Mouse (Mus musculus): ENCODE data around the gene Kif9. TPM values are rescaled to one million over a fixed set of nuclear protein-coding genes. Genes with fewer than 3 reads are reported as not detected.

The Kif9 gene
- total RNA-seq, 1 experiment from 2014 or later = 5.1 TPM

- no peak for ATAC-seq (ENCODE audit: extremely low read depth, insufficient number of reproducible peaks, low FRiP score, poor library complexity, severe bottlenecking)
Observed at GRCm38 (mm10) chr9:110488841-110489240, 12.1 kb downstream of the Kif9 start.

GRCm38 (mm10) chr9:110490913-110491312 lies 14.2 kb downstream of the Kif9 start:
- ATAC-seq (ENCODE audit: extremely low read depth, insufficient number of reproducible peaks, low FRiP score, poor library complexity, severe bottlenecking) = no peak

- peak; percentile 71 for ATAC-seq (ENCODE audit: extremely low read depth, insufficient number of reproducible peaks, low FRiP score, poor library complexity, severe bottlenecking)
Observed at GRCm38 (mm10) chr9:110525737-110526136, 49.0 kb downstream of the Kif9 start.

- no peak for ATAC-seq (ENCODE audit: extremely low read depth, insufficient number of reproducible peaks, low FRiP score, poor library complexity, severe bottlenecking)
Observed at GRCm38 (mm10) chr9:110529002-110529737, 52.4 kb downstream of the Kif9 start.

- no peak for ATAC-seq (ENCODE audit: extremely low read depth, insufficient number of reproducible peaks, low FRiP score, poor library complexity, severe bottlenecking)
Observed at GRCm38 (mm10) chr9:110530650-110531049, 53.9 kb downstream of the Kif9 start.

- no peak for ATAC-seq (ENCODE audit: extremely low read depth, insufficient number of reproducible peaks, low FRiP score, poor library complexity, severe bottlenecking)
Observed at GRCm38 (mm10) chr9:110531151-110531791, 54.5 kb downstream of the Kif9 start.

GRCm38 (mm10) chr9:110531914-110532489 lies 55.2 kb downstream of the Kif9 start:
- ATAC-seq (ENCODE audit: extremely low read depth, insufficient number of reproducible peaks, low FRiP score, poor library complexity, severe bottlenecking) = peak; percentile 92

- ATAC-seq (ENCODE audit: extremely low read depth, insufficient number of reproducible peaks, low FRiP score, poor library complexity, severe bottlenecking) = peak; percentile 17; the same call in 1 of the 2 replicates
Observed at GRCm38 (mm10) chr9:110532538-110533291, 56.0 kb downstream of the Kif9 start, which contains the start of gene Setd2. Gene Setd2, plus strand, starts transcription at chr9:110532597.

- no peak for ATAC-seq (ENCODE audit: extremely low read depth, insufficient number of reproducible peaks, low FRiP score, poor library complexity, severe bottlenecking)
Observed at GRCm38 (mm10) chr9:110533645-110534044, 56.9 kb downstream of the Kif9 start.

GRCm38 (mm10) chr9:110535114-110535513 lies 58.4 kb downstream of the Kif9 start:
- no peak for ATAC-seq (ENCODE audit: extremely low read depth, insufficient number of reproducible peaks, low FRiP score, poor library complexity, severe bottlenecking)

GRCm38 (mm10) chr9:110536636-110537035 lies 59.9 kb downstream of the Kif9 start:
- ATAC-seq (ENCODE audit: extremely low read depth, insufficient number of reproducible peaks, low FRiP score, poor library complexity, severe bottlenecking) = no peak

GRCm38 (mm10) chr9:110538511-110538910 lies 61.8 kb downstream of the Kif9 start:
- no peak for ATAC-seq (ENCODE audit: extremely low read depth, insufficient number of reproducible peaks, low FRiP score, poor library complexity, severe bottlenecking)

- ATAC-seq (ENCODE audit: extremely low read depth, insufficient number of reproducible peaks, low FRiP score, poor library complexity, severe bottlenecking) = no peak
Observed at GRCm38 (mm10) chr9:110541988-110542387, 65.2 kb downstream of the Kif9 start.

- no peak for ATAC-seq (ENCODE audit: extremely low read depth, insufficient number of reproducible peaks, low FRiP score, poor library complexity, severe bottlenecking)
Observed at GRCm38 (mm10) chr9:110548261-110548660, 71.5 kb downstream of the Kif9 start.

GRCm38 (mm10) chr9:110568309-110568708 lies 91.6 kb downstream of the Kif9 start:
- no peak for ATAC-seq (ENCODE audit: extremely low read depth, insufficient number of reproducible peaks, low FRiP score, poor library complexity, severe bottlenecking)

Other genes with a start within 250 kb of the Kif9 start
- gene Cspg5, start 233.2 kb upstream of the Kif9 start, total RNA-seq (2017) = 0.61 and 0.70 TPM in 2 replicates
- 3.5 and 3.6 TPM in 2 replicates for gene Elp6, start 171.8 kb upstream of the Kif9 start, total RNA-seq (2017)
- gene Scap, start 143.7 kb upstream of the Kif9 start, total RNA-seq (2017) = 18.2 and 20.4 TPM in 2 replicates
- 14.7 and 15.6 TPM in 2 replicates for gene Ptpn23, start 68.7 kb upstream of the Kif9 start, total RNA-seq (2017)
- gene Ngp, start 57.2 kb upstream of the Kif9 start, total RNA-seq (2017) = 17.9 and 25.6 TPM in 2 replicates
- 41.9 and 42.6 TPM in 2 replicates for gene Klhl18, start 264 bp upstream of the Kif9 start, total RNA-seq (2017)
- 381 and 399 TPM in 2 replicates for gene Setd2, start 55.6 kb downstream of the Kif9 start, total RNA-seq (2017)
- gene Nradd, start 147.5 kb downstream of the Kif9 start, total RNA-seq (2017) = 13.8 and 14.0 TPM in 2 replicates
- 110 and 138 TPM in 2 replicates for gene Nbeal2, start 177.2 kb downstream of the Kif9 start, total RNA-seq (2017)
- gene Ccdc12, start 179.5 kb downstream of the Kif9 start, total RNA-seq (2017) = 123 and 125 TPM in 2 replicates